Mouse (Mus musculus): ENCODE measurements around the gene AU015836.
"Not testable (repeated sequence)": the region's sequence is repeated elsewhere in the genome, so short reads cannot be mapped to it uniquely, and the experiment has no call there.

The AU015836 gene

GRCm38 (mm10) chrX:93968444-93968843 lies at the start of gene AU015836:
Gene AU015836, plus strand, starts transcription at chrX:93968659.
- no peak for ATAC-seq (ENCODE audit: insufficient number of reproducible peaks, low FRiP score, low TSS enrichment)

DNA sequence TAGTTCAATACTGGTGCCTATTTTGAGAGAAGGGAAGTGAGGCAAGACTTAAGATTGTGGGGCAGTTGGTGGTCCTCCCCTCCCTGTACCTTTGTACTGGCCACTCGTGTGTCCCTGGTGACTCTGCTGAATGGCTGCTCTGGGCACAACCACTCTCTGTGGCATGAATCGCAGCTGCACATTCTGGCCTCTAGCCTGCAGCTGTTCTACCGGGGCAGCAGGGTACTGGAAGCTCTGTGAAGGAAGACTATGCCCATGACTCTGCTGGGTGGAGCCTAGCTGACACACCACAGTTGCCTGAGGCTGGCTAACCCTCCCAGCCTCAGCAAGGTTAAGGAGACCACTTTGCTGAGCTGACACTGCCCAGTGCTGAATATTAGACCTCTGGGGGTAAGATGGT lies 49.4 kb upstream of the AU015836 start:
- no peak for ATAC-seq (ENCODE audit: insufficient number of reproducible peaks, low FRiP score, low TSS enrichment)

DNA sequence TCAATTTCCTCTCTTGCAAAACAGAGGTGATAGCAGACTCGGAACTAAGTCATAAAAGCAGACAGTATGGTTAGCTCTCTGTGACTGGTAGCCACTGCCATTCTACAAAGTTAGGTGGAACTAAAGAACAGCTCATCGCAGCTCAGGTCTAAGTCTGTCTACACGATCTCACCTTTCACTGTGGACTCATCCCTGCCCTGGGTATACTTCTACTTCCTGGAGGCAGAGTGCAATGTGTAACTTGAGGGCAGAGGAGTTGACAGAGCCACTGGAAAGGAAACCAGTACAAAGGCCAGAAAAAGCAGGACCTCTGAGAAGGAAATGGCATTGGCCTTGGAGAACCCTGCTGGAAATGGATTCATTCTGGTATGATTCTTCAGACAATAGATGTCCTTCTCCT lies 40.1 kb upstream of the AU015836 start:
- ATAC-seq (ENCODE audit: insufficient number of reproducible peaks, low FRiP score, low TSS enrichment): no peak

GRCm38 (mm10) chrX:93928794-93929193 lies 39.7 kb upstream of the AU015836 start:
- no peak for ATAC-seq (ENCODE audit: insufficient number of reproducible peaks, low FRiP score, low TSS enrichment)

DNA sequence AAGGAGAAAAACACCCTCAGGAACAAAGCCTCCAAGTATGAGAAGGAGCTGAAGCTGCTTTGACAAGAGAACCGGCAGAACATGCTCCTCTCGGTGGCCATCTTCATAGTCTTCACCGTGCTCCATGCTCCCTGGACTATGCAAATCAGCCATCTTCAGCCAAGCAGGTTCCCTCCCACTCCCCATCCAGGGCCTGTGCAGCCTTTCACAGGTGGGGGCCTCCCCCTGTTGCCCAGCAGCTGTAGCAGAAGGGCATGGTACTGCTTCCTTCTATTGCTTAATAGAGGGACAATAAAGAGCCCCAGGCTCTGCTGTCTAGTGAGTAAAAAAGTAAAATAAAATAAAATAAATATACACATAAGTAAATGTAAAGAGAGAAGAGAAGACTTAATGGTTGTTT lies 36.8 kb upstream of the AU015836 start:
- ATAC-seq (ENCODE audit: insufficient number of reproducible peaks, low FRiP score, low TSS enrichment): no peak

DNA sequence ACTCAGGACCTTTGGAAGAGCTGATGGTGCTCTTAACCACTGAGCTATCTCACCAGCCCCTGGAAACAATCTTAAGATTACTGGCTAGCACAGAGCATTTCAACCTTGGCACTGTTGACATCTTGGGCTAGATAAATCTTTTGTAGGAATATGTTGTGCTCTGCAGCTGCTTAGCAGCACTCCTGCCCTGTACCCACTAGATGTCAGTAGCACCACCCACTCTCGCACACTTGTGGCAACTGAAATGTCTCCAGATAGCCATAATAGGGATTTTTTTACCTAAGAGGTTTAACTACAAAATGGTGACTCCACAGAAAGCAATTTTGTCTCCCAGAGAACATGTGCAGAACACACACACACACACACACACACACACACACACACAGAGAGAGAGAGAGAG lies 11.7 kb upstream of the AU015836 start:
- no peak for ATAC-seq (ENCODE audit: insufficient number of reproducible peaks, low FRiP score, low TSS enrichment)

DNA sequence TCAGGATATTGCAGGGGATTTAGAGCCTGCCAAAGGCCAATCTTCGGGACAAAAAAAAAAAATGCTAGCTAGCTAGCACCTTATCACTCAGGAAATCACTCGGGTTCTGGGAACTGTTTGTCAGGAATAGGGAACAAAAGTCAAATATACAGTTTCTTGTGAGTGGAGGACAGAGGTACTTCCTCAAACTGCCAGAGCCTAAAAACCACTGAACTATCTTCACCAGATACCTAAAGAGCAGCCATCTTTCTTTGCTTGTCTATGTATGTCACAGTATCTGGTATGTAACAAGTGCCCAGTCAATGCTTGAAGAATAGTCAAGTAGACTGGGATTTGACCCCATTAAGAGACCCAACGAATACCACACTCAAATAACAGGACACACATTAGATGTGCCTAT lies 10.0 kb upstream of the AU015836 start:
- no peak for ATAC-seq (ENCODE audit: insufficient number of reproducible peaks, low FRiP score, low TSS enrichment)

- ATAC-seq (ENCODE audit: insufficient number of reproducible peaks, low FRiP score, low TSS enrichment): no peak
These were observed 11.9 kb downstream of the AU015836 start for GRCm38 (mm10) chrX:93980341-93980740.

GRCm38 (mm10) chrX:93982193-93982592 lies 13.7 kb downstream of the AU015836 start:
- no peak for ATAC-seq (ENCODE audit: insufficient number of reproducible peaks, low FRiP score, low TSS enrichment)

DNA sequence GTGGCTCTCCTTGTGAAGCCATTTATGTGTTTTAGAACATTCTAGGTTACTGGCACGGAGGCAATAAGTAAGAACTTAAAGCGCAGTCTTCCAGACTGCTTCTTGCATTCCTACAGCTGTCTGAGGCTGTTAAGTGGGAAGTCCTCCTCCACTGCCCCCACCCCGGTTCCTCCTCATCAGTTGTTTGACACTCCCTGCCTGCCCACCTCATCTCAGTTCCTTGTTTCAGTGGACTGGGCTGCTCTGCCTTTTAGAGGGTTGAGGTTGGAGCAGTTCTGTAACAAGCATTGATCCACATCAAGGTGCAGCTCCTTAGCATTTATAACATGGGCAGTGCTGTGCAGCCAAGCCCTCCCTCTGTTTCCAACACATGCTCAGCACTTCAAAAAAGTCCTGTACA lies 16.6 kb downstream of the AU015836 start:
- ATAC-seq (ENCODE audit: insufficient number of reproducible peaks, low FRiP score, low TSS enrichment): not testable (repeated sequence)

- no peak for ATAC-seq (ENCODE audit: insufficient number of reproducible peaks, low FRiP score, low TSS enrichment)
These were observed 38.5 kb downstream of the AU015836 start for GRCm38 (mm10) chrX:94006991-94007390.

DNA sequence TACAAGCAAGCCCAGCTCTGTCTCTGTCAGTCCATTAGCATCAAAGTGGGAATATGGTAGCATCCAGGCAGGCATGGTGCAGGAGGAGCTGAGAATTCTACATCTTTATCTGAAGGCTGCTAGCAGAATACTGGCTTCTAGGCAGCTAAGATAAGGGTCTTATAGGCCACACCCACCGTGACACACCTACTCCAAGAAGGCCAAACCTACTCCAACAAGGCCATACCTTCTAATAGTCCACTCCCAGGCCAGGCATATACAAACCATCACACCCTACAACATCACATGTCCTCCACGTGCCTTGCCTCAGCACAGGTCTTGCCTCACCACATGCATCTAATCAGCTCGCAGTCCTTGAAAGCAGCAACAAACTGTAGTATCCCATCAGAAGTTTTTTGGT lies 41.0 kb downstream of the AU015836 start:
- ATAC-seq (ENCODE audit: insufficient number of reproducible peaks, low FRiP score, low TSS enrichment): no peak

DNA sequence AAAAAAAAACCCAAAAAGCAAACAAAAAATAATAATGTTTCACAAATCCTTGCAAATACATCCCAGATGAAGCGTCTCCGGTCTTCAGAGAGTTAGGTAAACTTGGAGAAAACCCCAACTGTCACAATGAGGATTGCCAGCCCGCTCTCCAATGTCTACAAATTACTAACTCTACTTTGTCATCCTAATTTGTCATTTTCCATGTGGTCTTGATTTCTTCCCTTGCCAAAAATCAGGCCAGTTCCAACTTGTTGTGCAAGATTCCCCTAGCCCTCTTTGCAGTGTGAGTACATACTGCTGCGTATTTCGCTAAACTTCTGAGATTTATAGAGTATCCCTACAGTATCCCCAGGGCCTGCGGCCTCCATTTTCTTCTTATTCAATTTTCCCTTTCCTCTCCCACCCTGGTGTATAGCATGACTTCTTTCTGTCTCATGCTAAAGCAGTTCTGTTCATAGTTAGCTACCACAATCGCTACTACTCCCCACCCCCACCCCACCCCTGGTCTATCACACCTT lies 43.3 kb downstream of the AU015836 start:
- ATAC-seq (ENCODE audit: insufficient number of reproducible peaks, low FRiP score, low TSS enrichment): no peak

DNA sequence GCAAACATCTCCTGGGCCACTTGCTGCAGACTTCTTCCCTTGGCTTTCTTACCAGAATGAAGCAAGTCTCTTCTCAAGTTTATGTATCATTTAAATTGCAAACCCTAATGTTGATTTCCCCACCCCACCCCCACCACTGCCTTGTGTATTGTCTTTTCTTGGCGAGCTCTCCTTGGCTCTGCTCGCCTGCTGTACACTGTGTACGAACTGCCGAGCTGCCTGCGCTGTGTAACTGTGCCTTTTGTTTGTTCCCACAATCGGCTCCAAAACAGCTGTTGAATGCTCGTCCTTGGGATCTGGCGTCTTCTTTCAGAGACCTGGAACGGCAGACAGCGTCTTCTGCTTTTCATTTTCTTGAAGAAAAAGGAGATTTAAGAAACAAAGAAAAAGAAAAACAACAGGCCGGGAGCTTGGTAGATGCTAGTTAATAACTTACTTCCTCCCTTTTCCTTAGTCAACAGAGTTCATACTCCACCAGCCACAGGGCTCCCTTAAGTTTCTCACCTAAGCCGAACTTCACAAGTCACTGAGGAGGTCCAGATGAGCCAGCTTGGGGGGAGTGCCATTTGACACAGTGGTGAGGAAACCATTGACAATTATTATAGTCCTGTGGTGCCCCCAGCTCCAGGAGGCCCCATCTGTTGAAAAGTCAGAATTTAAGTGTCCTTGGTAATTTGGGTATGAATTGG lies 44.2 kb downstream of the AU015836 start:
- ATAC-seq (ENCODE audit: insufficient number of reproducible peaks, low FRiP score, low TSS enrichment): no peak

GRCm38 (mm10) chrX:94016891-94017290 lies 48.4 kb downstream of the AU015836 start:
- ATAC-seq (ENCODE audit: insufficient number of reproducible peaks, low FRiP score, low TSS enrichment): no peak

DNA sequence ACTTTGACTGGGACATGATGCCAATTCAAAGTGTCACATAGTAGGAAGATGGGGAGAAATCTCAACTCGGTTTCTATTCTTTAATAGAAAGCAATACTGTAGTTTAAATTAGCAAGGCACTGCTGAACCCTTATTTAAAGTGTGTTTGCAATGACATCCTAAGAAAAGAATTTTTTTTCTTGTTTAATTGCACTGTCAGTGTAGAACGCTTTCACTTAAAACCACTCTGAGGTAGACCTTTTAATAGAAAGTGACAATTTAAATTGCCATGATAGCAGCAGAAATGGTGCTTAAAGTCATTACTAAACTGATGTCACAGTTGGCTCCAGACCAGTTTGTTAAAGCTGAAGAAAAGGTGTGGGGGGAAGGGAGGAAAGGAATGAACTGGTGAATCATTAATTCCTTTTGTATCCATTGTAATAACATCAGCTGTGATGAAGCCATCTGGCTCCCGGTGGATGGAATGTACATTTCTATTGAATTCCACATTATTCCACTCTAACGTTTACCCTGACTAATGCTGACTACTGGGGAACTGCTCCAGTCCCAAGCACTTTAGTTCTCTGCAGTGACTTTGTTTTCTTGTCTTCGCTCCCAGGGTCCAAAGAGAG lies 53.9 kb downstream of the AU015836 start:
- ATAC-seq (ENCODE audit: insufficient number of reproducible peaks, low FRiP score, low TSS enrichment): no peak
